Mouse (Mus musculus) cerebellum, adult 11 months (tissue): ENCODE measurements at regions not wholly inside any gene's neighbourhood (a gene's known extent, or its start where the extent isn't known, plus 50 kb on each side); places are given as distances from the start of the nearest gene placed in this dataset.

ENCODE experiments used
- DNase-seq: peaks from one replicate; pipeline ENCODE4 v3.0.0; 2022

DNA sequence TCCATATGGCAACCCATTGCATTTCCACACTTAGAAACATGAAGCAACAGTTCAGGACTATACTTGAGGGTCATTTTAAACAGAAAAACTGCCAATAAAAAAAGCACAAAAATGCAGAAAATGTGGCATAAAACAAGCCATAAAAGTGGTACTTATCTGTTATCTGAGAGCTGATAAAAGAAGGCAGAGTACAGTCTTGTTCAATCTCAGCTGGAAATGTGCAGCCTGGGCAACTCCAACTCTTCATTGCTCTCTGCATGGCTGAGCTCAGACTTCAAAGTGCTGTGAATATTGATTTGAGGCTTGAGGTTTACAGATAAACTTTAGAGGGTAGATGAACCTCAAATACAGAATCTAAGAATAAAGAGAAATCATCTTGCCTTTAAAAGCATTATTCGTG lies 151.1 kb upstream of the Lrrn1 start:
- no peak for DNase-seq

DNA sequence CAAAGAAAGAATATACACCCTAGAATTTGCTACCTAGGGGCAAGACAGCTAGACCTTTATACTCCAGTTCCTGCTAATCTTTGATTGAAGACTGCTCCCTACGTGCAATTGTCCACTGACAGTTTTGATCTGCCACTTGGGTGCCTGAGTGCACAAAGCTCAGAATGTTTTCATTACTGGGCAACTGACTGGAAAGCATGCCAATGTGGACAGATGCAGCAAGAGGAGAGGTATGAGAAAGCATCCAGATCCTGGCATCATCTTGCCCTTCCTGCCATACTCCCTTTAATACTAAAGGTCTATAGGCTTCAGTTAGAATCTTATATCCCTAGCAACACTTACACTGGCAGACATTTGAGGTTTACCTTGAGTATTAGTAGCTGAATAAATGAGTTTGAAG lies 148.9 kb upstream of the Lrrn1 start:
- no peak for DNase-seq

DNA sequence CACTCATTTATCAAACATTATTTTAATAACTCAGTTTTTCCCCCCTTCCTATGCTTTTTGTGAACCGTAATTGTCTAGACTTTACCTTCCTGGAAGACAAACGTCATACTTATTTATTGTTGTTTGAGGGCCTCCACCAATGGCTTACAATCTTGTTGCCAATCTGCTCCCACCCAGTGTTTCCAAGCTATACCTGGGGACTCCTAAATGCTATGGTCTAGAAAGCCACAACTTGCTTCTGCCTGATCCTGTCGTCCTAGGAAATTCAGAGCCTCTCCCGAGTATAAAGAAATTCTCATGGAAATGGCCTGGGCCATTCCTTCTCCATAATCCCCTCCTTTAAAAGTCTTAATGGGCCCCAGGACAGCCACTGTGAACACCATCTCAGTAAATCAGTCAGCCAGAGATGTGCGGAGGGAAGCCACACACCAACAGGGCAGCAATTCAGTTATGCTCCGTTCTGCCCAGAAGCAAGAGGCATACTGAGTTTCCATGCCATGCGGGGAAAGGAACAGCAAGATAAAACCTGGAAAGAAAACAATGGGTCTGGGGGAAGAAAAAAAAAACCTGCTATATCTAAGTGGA lies 143.4 kb upstream of the Lrrn1 start:
- no peak for DNase-seq

DNA sequence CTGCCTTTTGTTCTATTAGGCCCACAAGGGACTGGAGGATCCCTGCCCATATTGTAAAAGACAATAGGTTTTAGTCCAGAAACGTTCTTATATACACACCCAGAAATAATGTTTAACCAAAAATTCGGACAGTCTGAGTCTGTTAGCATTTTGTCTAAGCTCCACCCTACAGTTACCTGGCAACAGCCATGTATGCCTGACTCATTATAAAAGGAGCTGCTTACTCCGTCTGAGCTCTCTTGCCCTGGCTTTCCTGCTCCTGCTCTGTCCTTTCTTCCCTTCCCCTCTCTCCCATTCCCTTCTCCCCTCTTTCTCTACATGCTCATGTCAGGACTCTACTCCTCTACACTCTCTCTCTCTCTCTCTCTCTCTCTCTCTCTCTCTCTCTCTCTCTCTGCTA lies 139.7 kb upstream of the Lrrn1 start:
- DNase-seq: no peak

DNA sequence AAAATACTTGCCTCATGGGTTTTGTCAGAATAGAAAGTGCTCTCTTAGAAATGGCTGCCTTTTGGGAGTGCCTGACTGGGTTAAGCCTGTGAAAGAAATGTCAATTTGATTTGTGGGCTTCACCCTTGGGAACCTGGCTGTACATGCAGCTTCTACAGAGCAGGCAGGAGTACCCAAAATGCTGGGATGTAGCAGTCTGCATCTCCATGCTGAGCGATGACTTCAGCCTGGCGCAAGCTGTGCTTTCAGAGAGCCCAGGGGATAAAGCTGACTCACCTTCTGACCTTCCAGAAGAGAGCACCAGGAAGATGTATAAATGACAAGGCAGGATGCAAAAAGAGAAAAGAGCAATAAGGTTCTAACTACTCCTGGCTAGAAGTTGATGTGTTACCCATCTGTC lies 135.0 kb upstream of the Lrrn1 start:
- peak; percentile 16 for DNase-seq

DNA sequence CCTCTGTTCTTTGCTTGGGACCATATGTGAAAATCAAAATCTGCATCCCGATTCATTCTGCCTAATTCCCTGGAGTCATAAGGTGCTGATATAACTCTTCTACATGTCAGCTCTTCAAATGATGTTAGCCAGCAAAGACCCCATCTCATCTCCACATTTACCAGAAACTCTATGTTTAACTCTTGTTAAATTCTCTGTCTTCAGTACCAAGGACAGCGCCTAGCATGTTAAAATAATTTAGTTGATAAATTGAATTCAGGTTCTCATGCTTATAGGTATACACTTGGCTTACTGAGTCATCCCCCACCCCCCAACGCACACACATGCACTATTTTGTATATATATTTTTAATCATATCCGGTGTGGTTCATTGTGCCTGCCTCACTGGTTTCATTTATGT lies 113.8 kb upstream of the Lrrn1 start:
- DNase-seq: no peak

DNA sequence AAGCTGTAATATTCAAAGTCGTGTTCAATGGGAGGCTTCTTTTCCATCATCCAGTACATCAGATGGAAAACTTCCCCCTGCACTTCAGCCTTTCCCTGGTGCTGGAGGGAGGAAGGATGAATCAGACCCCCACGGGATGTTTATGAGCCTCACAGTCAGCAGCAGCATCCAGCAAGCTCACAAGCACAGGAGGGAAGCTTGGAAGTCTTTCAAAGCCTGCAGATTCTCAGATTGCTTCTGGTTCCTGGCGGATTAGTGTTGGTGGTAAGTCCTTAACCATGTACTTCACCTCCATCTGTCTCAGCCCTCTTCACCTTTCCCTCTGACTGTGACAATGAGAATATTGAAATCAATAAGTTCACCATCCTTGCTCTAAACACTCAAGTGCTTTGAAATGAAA lies 107.5 kb upstream of the Lrrn1 start:
- DNase-seq: no peak

DNA sequence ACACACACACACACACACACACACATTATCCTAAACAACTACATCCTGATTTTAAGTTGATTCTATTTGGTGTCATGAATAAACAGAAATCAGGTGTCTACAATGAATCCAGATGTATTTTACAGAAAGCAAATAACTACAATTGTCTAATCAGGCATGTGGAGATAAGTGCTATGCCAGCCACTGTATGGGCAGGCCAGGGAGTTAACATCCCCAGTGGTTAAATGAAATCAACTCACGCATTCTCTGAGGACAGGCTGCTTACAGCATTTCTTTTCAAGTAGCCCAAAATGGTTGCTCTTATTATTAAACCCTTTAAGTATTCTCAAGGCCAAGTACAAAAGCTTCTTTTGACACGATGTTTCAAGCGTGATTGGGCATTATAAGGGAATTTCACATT lies 103.0 kb upstream of the Lrrn1 start:
- no peak for DNase-seq

DNA sequence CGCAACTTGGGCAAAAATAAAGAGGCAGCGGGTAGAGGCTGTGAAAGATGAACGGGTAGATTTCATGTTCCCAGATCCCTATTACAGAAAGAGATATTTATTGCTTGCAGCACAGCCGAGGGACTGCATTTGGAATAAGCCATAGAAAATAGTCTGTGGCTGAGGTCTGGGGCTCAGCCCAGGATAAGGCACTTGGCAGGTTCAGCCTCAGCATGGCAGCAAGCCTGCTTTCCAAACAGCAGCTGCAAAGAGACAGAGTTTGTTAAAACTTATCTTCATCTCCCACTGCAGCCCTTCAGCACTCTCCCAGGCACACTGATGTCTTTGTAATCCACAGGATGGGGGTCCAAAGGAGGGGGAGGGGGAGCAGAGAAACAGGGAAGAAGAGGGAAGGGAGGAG lies 98.5 kb upstream of the Lrrn1 start:
- DNase-seq: no peak

DNA sequence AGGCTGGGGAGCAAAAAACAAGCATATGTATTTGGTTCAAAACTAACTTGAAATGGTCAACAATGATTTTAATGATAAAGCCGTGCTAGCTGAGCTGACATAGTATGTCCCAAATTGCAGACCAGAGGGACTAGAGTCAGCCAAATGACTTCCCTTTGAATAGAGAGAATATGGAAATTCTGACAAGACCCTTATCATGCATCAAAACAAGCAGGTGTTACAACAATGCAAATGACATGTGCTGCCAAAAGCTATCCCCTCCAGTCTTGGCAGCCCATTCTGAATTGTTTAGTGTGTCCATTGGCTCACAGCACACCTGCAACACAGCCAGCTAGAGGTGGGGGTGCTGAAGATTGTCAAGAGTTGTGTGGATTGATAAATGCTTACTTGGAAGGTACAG lies 87.5 kb upstream of the Lrrn1 start:
- DNase-seq: no peak

DNA sequence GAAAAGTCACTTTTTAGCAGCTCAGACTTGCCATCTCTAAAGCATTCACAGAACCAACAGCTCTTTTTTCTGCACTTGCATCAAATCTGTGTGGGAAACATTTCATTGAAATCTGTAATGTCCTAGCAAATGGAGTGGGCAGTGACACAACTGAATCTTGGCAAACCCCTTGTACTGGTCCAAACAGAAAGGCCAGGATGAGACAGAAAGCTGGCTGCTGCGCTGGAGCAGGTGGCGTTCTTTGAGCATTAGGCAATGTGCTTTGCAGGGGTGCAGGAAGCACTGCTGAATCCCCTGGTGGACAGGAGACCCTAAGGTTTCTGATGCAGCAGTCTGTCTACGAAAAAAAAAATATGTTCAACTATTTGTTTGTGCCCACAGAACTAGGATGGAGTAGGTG lies 85.2 kb upstream of the Lrrn1 start:
- DNase-seq: peak; percentile 75

DNA sequence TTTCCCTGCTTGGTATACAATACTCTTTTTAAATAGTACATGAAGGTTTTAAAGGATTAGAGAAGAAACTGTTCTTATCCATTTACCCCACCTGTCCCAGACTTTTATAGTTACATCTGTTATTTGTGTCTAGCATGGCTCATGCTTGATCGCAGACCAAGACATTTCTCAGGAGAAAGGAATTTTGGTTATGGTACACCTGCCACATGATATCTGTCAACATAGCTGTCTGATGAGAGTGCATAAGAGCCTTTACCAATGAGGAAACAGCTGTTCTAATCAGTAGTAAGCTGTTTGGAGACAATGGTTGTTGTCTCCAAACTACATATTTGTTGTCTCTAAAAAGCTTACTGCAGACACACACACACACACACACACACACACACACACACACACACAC lies 70.3 kb upstream of the Lrrn1 start:
- no peak for DNase-seq

DNA sequence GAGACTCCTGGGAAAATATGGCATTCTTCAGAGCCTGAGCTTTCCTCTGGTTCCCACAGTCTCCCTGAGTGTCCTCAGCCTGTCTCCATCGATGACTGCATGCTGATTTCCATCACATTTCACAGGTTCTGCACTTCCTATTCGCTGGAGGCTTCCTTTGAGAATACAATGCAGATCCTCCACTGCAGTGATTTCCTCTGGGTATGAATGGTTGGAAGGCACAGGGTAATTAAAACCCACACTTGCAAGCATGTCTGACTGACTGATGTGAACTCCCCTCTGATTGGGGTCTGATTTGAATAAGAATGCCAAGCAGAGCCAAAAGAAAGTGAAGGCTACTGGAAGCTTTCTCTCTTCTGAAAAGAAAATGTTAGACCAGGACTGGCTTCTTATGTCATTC lies 67.1 kb upstream of the Lrrn1 start:
- DNase-seq: no peak

DNA sequence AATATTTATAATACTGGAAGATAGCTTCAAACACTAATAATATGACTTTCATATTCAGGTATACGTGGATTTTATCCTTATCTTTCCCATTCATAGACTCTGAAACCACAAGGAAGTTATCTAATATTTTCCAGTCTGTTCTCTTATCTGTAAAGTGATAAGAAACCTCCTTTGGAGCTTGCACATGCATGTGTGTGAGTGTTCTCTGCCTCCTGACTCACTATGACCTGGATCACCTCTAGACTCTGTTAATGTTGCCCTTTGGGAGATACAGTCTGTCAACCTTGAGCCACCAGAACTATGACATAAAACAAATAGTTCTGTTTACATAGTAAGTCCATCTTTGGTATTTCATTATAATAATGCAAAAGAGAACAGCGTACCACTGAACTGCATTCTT lies 56.2 kb upstream of the Lrrn1 start:
- DNase-seq: no peak

DNA sequence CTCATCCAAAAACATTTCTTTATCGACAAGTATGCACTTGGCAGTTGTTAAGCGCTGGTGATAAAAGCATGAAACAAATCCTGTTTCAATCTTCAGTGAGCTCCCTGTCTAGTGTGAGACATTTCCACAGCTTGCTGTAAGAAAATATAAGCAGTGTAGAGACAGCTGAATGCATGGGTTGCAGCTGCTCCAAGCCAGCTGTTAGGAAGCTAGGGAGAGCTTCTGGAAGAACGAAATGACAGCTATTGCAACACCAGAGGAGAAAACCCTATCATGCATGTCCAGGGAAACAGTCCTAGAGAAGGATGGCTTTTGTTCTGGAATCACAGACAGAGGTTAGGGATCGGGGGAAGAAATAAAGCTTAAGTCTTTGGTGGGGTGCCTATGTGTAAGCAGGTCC lies 55.4 kb upstream of the Lrrn1 start:
- no peak for DNase-seq
